Mouse (Mus musculus) midbrain, postnatal 0 days (tissue): ENCODE results near the gene Tacc3. TPM values are rescaled to one million over a fixed set of nuclear protein-coding genes. Genes with fewer than 3 reads are reported as not detected.
A peak's percentile ranks its signal among the peaks of the same experiment; 100 is the strongest.

ENCODE experiments used
- ATAC-seq: fragments of 200-750 bp; cut with Nextera tagmentation; 2 replicates; pipeline ENCODE4 v1.8.0; 2017; ENCODE audit warnings: moderate number of reproducible peaks, mild to moderate bottlenecking, moderate TSS enrichment, moderate library complexity; ENCODE audit not compliant: low FRiP score
- DNase-seq: peaks from one replicate; pipeline ENCODE4 v3.0.0-alpha.2; 2015; ENCODE audit warnings: low spot score
- H3K27ac ChIP-seq: fragments of 300-500 bp; sonication (generic); 2 replicates; pipeline ENCODE4 v1.5.1; 2014; ENCODE audit warnings: low read depth, mild to moderate bottlenecking, low read length, mixed read lengths
- H3K27me3 ChIP-seq: fragments of 300-500 bp; sonication (generic); 2 replicates; pipeline ENCODE4 v1.6.1; 2014; ENCODE audit warnings: low read length, control low read depth, mixed read lengths; ENCODE audit not compliant: insufficient read depth
- H3K36me3 ChIP-seq: fragments of 300-500 bp; sonication (generic); 2 replicates; pipeline ENCODE4 v1.6.1; 2014; ENCODE audit warnings: low read length, control low read depth, mixed read lengths; ENCODE audit not compliant: insufficient read depth
- H3K4me1 ChIP-seq: fragments of 300-500 bp; sonication (generic); 2 replicates; pipeline ENCODE4 v1.6.1; 2014; ENCODE audit warnings: mild to moderate bottlenecking, control low read depth, antibody characterized with exemption, low read length, mixed read lengths; ENCODE audit not compliant: insufficient read depth
- H3K4me2 ChIP-seq: fragments of 300-500 bp; sonication (generic); 2 replicates; pipeline ENCODE4 v1.6.1; 2014; ENCODE audit warnings: low read depth, mild to moderate bottlenecking, low read length, mixed read lengths; ENCODE audit not compliant: poor library complexity, severe bottlenecking
- H3K4me3 ChIP-seq: fragments of 300-500 bp; sonication (generic); 2 replicates; pipeline ENCODE4 v1.5.1; 2014; ENCODE audit warnings: low read depth, mild to moderate bottlenecking, low read length, moderate library complexity
- H3K9ac ChIP-seq: fragments of 300-500 bp; sonication (generic); replicated peaks from 2 replicates; pipeline ENCODE4 v1.6.1; 2014; ENCODE audit warnings: mild to moderate bottlenecking, low read length, moderate library complexity, mixed read lengths; ENCODE audit not compliant: poor library complexity, severe bottlenecking
- H3K9me3 ChIP-seq: fragments of 300-500 bp; sonication (generic); 2 replicates; pipeline ENCODE4 v1.6.1; 2016; ENCODE audit warnings: low read length, control low read depth
- CTCF ChIP-seq: IDR thresholded peaks from 2 replicates; pipeline ENCODE4 v1.5.1; 2016; ENCODE audit warnings: antibody characterized with exemption, mild to moderate bottlenecking
- WGBS: fragments of 180-500 bp; shearing (Covaris S2); extraction: QIAGEN DNeasy Blood & Tissue Kit; methylation state at CpG from one replicate; pipeline ENCODE4 v1.1.7; 2014; 5-methylcytosine and 5-hydroxymethylcytosine counted together
- polyA plus RNA-seq: library from polyadenylated mRNA; unstranded; fragments of >200 nt; fragmentation: Nextera tagmentation; extraction: Ambion mirVana; gene quantifications from 2 replicates; pipeline ENCODE4 v1.2.1, GENCODE M21; 2015
- total RNA-seq: library from RNA; depleted of rRNA; stranded (reverse); fragments of >200 nt; gene quantifications from 2 replicates; pipeline ENCODE4 v1.2.3, GENCODE M21; 2014

Gene Tacc3
- total and polyA plus RNA-seq, 2 experiments from 2014 or later: 17.4 to 18.7 TPM

- ATAC-seq: no peak
- H3K9me3 ChIP-seq: no peaks in the 10 kb centered on the region
- H3K4me3 ChIP-seq: peak overlapping the region; percentile 58
- H3K9ac ChIP-seq: no peak overlapping the region
- no peaks in the 10 kb centered on the region for H3K36me3 ChIP-seq
- peaks cover 2% of the 10 kb centered on the region; the same call in 1 of the 2 replicates for H3K4me1 ChIP-seq
- WGBS: 14% methylated on average over 8 of the region's 8 CpGs
- H3K27ac ChIP-seq: no peak overlapping the region
- H3K27me3 ChIP-seq: peaks cover 46% of the 10 kb centered on the region
- H3K4me2 ChIP-seq: peak overlapping the region; percentile 69
- DNase-seq: no peak
- TF ChIP-seq CTCF: no peak
Measured at GRCm38 (mm10) chr5:33720852-33721490, 63.0 kb downstream of the Tacc3 start.

GRCm38 (mm10) chr5:33721541-33722265, 63.8 kb downstream of the Tacc3 start, which contains the start of gene Fgfr3:
Gene Fgfr3, plus strand, starts transcription at chr5:33721674.
- Histone ChIP-seq H3K27me3 (peaks cover 46% of the 10 kb centered on the region), H3K4me3 (peak within 1 kb of the TSS; percentile 58), H3K9ac (peak within 1 kb of the TSS; percentile 62), H3K4me2 (peak within 1 kb of the TSS; percentile 69), H3K36me3 (no peaks in the 10 kb centered on the region), H3K9me3 (no peaks in the 10 kb centered on the region), H3K4me1 (peaks cover 2% of the 10 kb centered on the region; the same call in 1 of the 2 replicates), H3K27ac (peak within 1 kb of the TSS; percentile 51)
- WGBS: under 1% methylated on average over 63 of the region's 73 CpGs
- peak; percentile 50 for DNase-seq
- peak; percentile 55 for ATAC-seq
- TF ChIP-seq CTCF: no peak

- DNase-seq (no peak), ATAC-seq (0 out of 2 replicates have a peak, but pooled peaks have one; percentile 6)
- H3K4me1 ChIP-seq: peaks cover 2% of the 10 kb centered on the region; the same call in 1 of the 2 replicates
- no peaks in the 10 kb centered on the region for H3K9me3 ChIP-seq
- peaks cover 46% of the 10 kb centered on the region for H3K27me3 ChIP-seq
- WGBS: under 1% methylated on average over 53 of the region's 53 CpGs
- peak overlapping the region; percentile 69 for H3K4me2 ChIP-seq
- H3K27ac ChIP-seq: peak overlapping the region; percentile 51
- no peak for TF ChIP-seq CTCF
- peak overlapping the region; percentile 58 for H3K4me3 ChIP-seq
- peak overlapping the region; percentile 62 for H3K9ac ChIP-seq
- H3K36me3 ChIP-seq: no peaks in the 10 kb centered on the region
Measured at GRCm38 (mm10) chr5:33722266-33723018, 64.5 kb downstream of the Tacc3 start.

- Histone ChIP-seq H3K36me3 (no peaks in the 10 kb centered on the region), H3K27ac (peak overlapping the region; percentile 51), H3K4me2 (peak overlapping the region; percentile 69), H3K9ac (peak overlapping the region; percentile 62), H3K9me3 (no peaks in the 10 kb centered on the region), H3K27me3 (peaks cover 46% of the 10 kb centered on the region), H3K4me3 (peak overlapping the region; percentile 58), H3K4me1 (peaks cover 2% of the 10 kb centered on the region; the same call in 1 of the 2 replicates)
- ATAC-seq (no peak), DNase-seq (no peak)
- peak; percentile 33 for TF ChIP-seq CTCF
- WGBS: under 1% methylated on average over 59 of the region's 61 CpGs
Measured at GRCm38 (mm10) chr5:33723019-33723640, 65.2 kb downstream of the Tacc3 start.

GRCm38 (mm10) chr5:33723641-33724465, 65.9 kb downstream of the Tacc3 start:
- H3K4me3 ChIP-seq: peak overlapping the region; percentile 58
- no peak for ATAC-seq
- peaks cover 46% of the 10 kb centered on the region for H3K27me3 ChIP-seq
- H3K36me3 ChIP-seq: no peaks in the 10 kb centered on the region
- peaks cover 2% of the 10 kb centered on the region; the same call in 1 of the 2 replicates for H3K4me1 ChIP-seq
- H3K4me2 ChIP-seq: peak overlapping the region; percentile 69
- H3K27ac ChIP-seq: no peak overlapping the region
- peak overlapping the region; percentile 62 for H3K9ac ChIP-seq
- TF ChIP-seq CTCF: no peak
- DNase-seq: no peak
- no peaks in the 10 kb centered on the region for H3K9me3 ChIP-seq
- WGBS: 5% methylated on average over 36 of the region's 36 CpGs
